Mouse (Mus musculus) heart, embryonic 14.5 days (tissue): ENCODE data around the gene Sgpl1. TPM values are rescaled to one million over a fixed set of nuclear protein-coding genes. Genes with fewer than 3 reads are reported as not detected.
"Not testable (repeated sequence)": the region's sequence is repeated elsewhere in the genome, so short reads cannot be mapped to it uniquely, and the experiment has no call there.

Experiments
- ATAC-seq: fragments of 200-750 bp; cut with Nextera tagmentation; 2 replicates; pipeline ENCODE4 v1.8.0; 2017; ENCODE audit warnings: low read depth, moderate TSS enrichment; ENCODE audit not compliant: insufficient number of reproducible peaks, insufficient read depth, low FRiP score
- H3K27ac ChIP-seq, 2 experiments: fragments of 200-500 bp in 1 of 2; fragments of 300-500 bp in 1 of 2; sonication (generic) in 1 of 2; replicated peaks in 1 of 2; 2 replicates each; pipeline ENCODE4 v1.5.1; 2012 to 2014; ENCODE audit warnings: low read depth in 2 of 2, low read length in 2 of 2, control low read depth in 1 of 2, mild to moderate bottlenecking in 1 of 2, mixed read lengths in 1 of 2; ENCODE audit not compliant: control insufficient read depth in 1 of 2, insufficient read depth in 1 of 2
- H3K27me3 ChIP-seq: fragments of 300-500 bp; sonication (generic); 2 replicates; pipeline ENCODE4 v1.6.1; 2014; ENCODE audit warnings: mild to moderate bottlenecking, low read length, control low read depth; ENCODE audit not compliant: control insufficient read depth, insufficient read depth
- H3K36me3 ChIP-seq: fragments of 300-500 bp; sonication (generic); 2 replicates; pipeline ENCODE4 v1.6.1; 2014; ENCODE audit warnings: mild to moderate bottlenecking, control low read depth, low read length, mixed read lengths; ENCODE audit not compliant: control insufficient read depth, insufficient read depth
- H3K4me1 ChIP-seq, 2 experiments: fragments of 200-500 bp in 1 of 2; fragments of 300-500 bp in 1 of 2; sonication (generic) in 1 of 2; 2 replicates each; pipeline ENCODE4 v1.6.1; 2012 to 2014; ENCODE audit warnings: low read length in 2 of 2, control low read depth in 1 of 2, mixed read lengths in 1 of 2; ENCODE audit not compliant: control insufficient read depth in 2 of 2, insufficient read depth in 2 of 2
- H3K4me2 ChIP-seq: fragments of 300-500 bp; sonication (generic); 2 replicates; pipeline ENCODE4 v1.6.1; 2014; ENCODE audit warnings: mild to moderate bottlenecking, low read length
- H3K4me3 ChIP-seq, 2 experiments: fragments of 200-500 bp in 1 of 2; fragments of 300-500 bp in 1 of 2; sonication (generic) in 1 of 2; 2 replicates each; pipeline ENCODE4 v1.5.1; 2012 to 2014; ENCODE audit warnings: low read length in 2 of 2, mild to moderate bottlenecking in 2 of 2, control low read depth in 1 of 2, low read depth in 1 of 2, moderate library complexity in 1 of 2; ENCODE audit not compliant: control insufficient read depth in 1 of 2, insufficient read depth in 1 of 2
- H3K9ac ChIP-seq: fragments of 300-500 bp; sonication (generic); 2 replicates; pipeline ENCODE4 v1.6.1; 2014; ENCODE audit warnings: mild to moderate bottlenecking, low read length
- H3K9me3 ChIP-seq: fragments of 300-500 bp; sonication (generic); 2 replicates; pipeline ENCODE4 v1.6.1; 2016; ENCODE audit warnings: low read length, control low read depth; ENCODE audit not compliant: control insufficient read depth
- WGBS: fragments of 180-500 bp; shearing (Covaris S2); extraction: QIAGEN DNeasy Blood & Tissue Kit; methylation state at CpG from one replicate; pipeline ENCODE4 v1.1.7; 2014; 5-methylcytosine and 5-hydroxymethylcytosine counted together
- polyA plus RNA-seq: library from polyadenylated mRNA; unstranded; fragments of >200 nt; fragmentation: Nextera tagmentation; extraction: Ambion mirVana; gene quantifications from 2 replicates; pipeline ENCODE4 v1.2.1, GENCODE M21; 2014

Gene Sgpl1
- polyA plus RNA-seq, 1 experiment from 2014 or later = 34.5 TPM

GRCm38 (mm10) chr10:61135226-61135839 is 12.2 kb downstream of the Sgpl1 start:
- WGBS = 55% methylated on average over 3 of the region's 3 CpGs
- no peak overlapping the region for H3K4me3 ChIP-seq

GRCm38 (mm10) chr10:61134041-61134440 is 13.5 kb downstream of the Sgpl1 start:
- Histone ChIP-seq H3K36me3 (peaks cover 13% of the 10 kb centered on the region; the same call in 1 of the 2 replicates), H3K4me3 (no peak overlapping the region), H3K4me1 (no peaks in the 10 kb centered on the region), H3K9me3 (no peaks in the 10 kb centered on the region), H3K27ac (no peak overlapping the region), H3K27me3 (no peaks in the 10 kb centered on the region), H3K4me2 (no peak overlapping the region), H3K9ac (no peak overlapping the region)
- ATAC-seq = no peak
- 69% methylated on average over 4 of the region's 4 CpGs for whole genome bisulfite sequencing

More at GRCm38 (mm10) chr10:61135226-61135839, 12.2 kb downstream of the Sgpl1 start:
- Histone ChIP-seq H3K9me3 (no peaks in the 10 kb centered on the region), H3K9ac (no peak overlapping the region), H3K4me2 (no peak overlapping the region), H3K27me3 (no peaks in the 10 kb centered on the region), H3K36me3 (peaks cover 18% of the 10 kb centered on the region), H3K4me1 (no peaks in the 10 kb centered on the region), H3K27ac (no peak overlapping the region)
- no peak for ATAC-seq

GRCm38 (mm10) chr10:61130959-61131358 is 16.5 kb downstream of the Sgpl1 start:
- 69% methylated on average over 3 of the region's 3 CpGs for WGBS
- no peaks in the 10 kb centered on the region for H3K27me3 ChIP-seq
- no peak overlapping the region for H3K4me2 ChIP-seq
- ATAC-seq = no peak
- H3K36me3 ChIP-seq = peaks cover 3% of the 10 kb centered on the region; the same call in 1 of the 2 replicates
- H3K4me3 ChIP-seq = no peak overlapping the region
- no peaks in the 10 kb centered on the region for H3K4me1 ChIP-seq
- H3K9me3 ChIP-seq = no peaks in the 10 kb centered on the region
- H3K27ac ChIP-seq = no peak overlapping the region
- no peak overlapping the region for H3K9ac ChIP-seq

GRCm38 (mm10) chr10:61128701-61129365 is 18.7 kb downstream of the Sgpl1 start:
- Histone ChIP-seq H3K27me3 (no peaks in the 10 kb centered on the region), H3K4me3 (no peak overlapping the region), H3K4me1 (no peaks in the 10 kb centered on the region), H3K9me3 (no peaks in the 10 kb centered on the region), H3K36me3 (0 out of 2 replicates have a peak, but pooled peaks cover 3% of the 10 kb centered on the region), H3K9ac (no peak overlapping the region), H3K27ac (no peak overlapping the region), H3K4me2 (no peak overlapping the region)
- ATAC-seq = no peak
- WGBS = 88% methylated on average over 1 of the region's 1 CpGs

GRCm38 (mm10) chr10:61124462-61124861 is 23.0 kb downstream of the Sgpl1 start:
- Histone ChIP-seq H3K9ac (no peak overlapping the region), H3K4me2 (no peak overlapping the region), H3K27me3 (no peaks in the 10 kb centered on the region), H3K36me3 (peaks cover 17% of the 10 kb centered on the region), H3K4me3 (no peak overlapping the region), H3K27ac (no peak overlapping the region), H3K4me1 (no peaks in the 10 kb centered on the region), H3K9me3 (no peaks in the 10 kb centered on the region)
- ATAC-seq = no peak
- WGBS = 75% methylated on average over 2 of the region's 2 CpGs

GRCm38 (mm10) chr10:61123276-61123913 is 24.1 kb downstream of the Sgpl1 start:
- Histone ChIP-seq H3K4me2 (no peak overlapping the region), H3K9ac (no peak overlapping the region), H3K9me3 (no peaks in the 10 kb centered on the region), H3K36me3 (peaks cover 17% of the 10 kb centered on the region), H3K4me3 (no peak overlapping the region), H3K27ac (no peak overlapping the region), H3K4me1 (no peaks in the 10 kb centered on the region), H3K27me3 (no peaks in the 10 kb centered on the region)
- no peak for ATAC-seq
- WGBS = 73% methylated on average over 3 of the region's 3 CpGs

GRCm38 (mm10) chr10:61121732-61122131 is 25.8 kb downstream of the Sgpl1 start:
- H3K4me3 ChIP-seq, H3K9me3 ChIP-seq, H3K27me3 ChIP-seq, ATAC-seq, H3K9ac ChIP-seq, H3K27ac ChIP-seq, H3K4me1 ChIP-seq, H3K4me2 ChIP-seq: not testable (repeated sequence)
- WGBS = 86% methylated on average over 4 of the region's 4 CpGs
- peaks cover 25% of the 10 kb centered on the region for H3K36me3 ChIP-seq
